Mouse (Mus musculus) layer of hippocampus, adult 2 months (tissue): Measurements from ENCODE around the gene Slc6a6. TPM values are rescaled to one million over a fixed set of nuclear protein-coding genes. Genes with fewer than 3 reads are reported as not detected.

Experiments used
- DNase-seq, 2 experiments: peaks; one replicate each; pipeline ENCODE4 v3.0.0; 2022; ENCODE audit warnings: low spot score in 2 of 2
- H3K27ac ChIP-seq: fragments of 200-600 bp; 2 replicates; pipeline ENCODE4 v1.8.1; 2022
- H3K4me3 ChIP-seq: fragments of 200-600 bp; 2 replicates; pipeline ENCODE4 v1.8.1; 2022; ENCODE audit warnings: mild to moderate bottlenecking
- CTCF ChIP-seq: fragments of 200-600 bp; conservative IDR thresholded peaks from 2 replicates; pipeline ENCODE4 v1.8.1; 2022; ENCODE audit warnings: antibody characterized with exemption, mild to moderate bottlenecking, moderate library complexity
- total RNA-seq, 2 experiments: library from RNA; stranded (reverse); gene quantifications; 2 replicates each; pipeline ENCODE4 v1.2.3; 2021

Slc6a6 gene
- total RNA-seq, 2 experiments from 2014 or later = 136 to 138 TPM

- H3K4me3 ChIP-seq = no peak overlapping the region
- DNase-seq = no peak
- no peak for TF ChIP-seq CTCF
- H3K27ac ChIP-seq = no peak overlapping the region
Measured at GRCm38 (mm10) chr6:91746776-91747175, 62.9 kb downstream of the Slc6a6 start.

GRCm38 (mm10) chr6:91750976-91751375 is 67.1 kb downstream of the Slc6a6 start:
- DNase-seq = no peak
- H3K27ac ChIP-seq = peak overlapping the region; percentile 23; the same call in 1 of the 2 replicates
- no peak overlapping the region for H3K4me3 ChIP-seq
- TF ChIP-seq CTCF = peak; percentile 75

GRCm38 (mm10) chr6:91752884-91753283 is 69.0 kb downstream of the Slc6a6 start:
- DNase-seq = no peak
- no peak for TF ChIP-seq CTCF
- no peak overlapping the region for H3K4me3 ChIP-seq
- H3K27ac ChIP-seq = peak overlapping the region; percentile 76

- peak overlapping the region; percentile 76 for H3K27ac ChIP-seq
- peak; percentile 48 to 61 for DNase-seq
- no peak for TF ChIP-seq CTCF
Measured at GRCm38 (mm10) chr6:91754098-91754497, 70.2 kb downstream of the Slc6a6 start.

GRCm38 (mm10) chr6:91754845-91755244 is 71.0 kb downstream of the Slc6a6 start:
- TF ChIP-seq CTCF = no peak
- H3K27ac ChIP-seq = peak overlapping the region; percentile 76; the same call in 1 of the 2 replicates
- DNase-seq = no peak

More at GRCm38 (mm10) chr6:91754098-91754497, 70.2 kb downstream of the Slc6a6 start:
- H3K4me3 ChIP-seq = no peak overlapping the region

GRCm38 (mm10) chr6:91762051-91762742 is 78.3 kb downstream of the Slc6a6 start:
- TF ChIP-seq CTCF = peak; percentile 65
- H3K4me3 ChIP-seq = no peak overlapping the region
- no peak for DNase-seq

More at GRCm38 (mm10) chr6:91754845-91755244, 71.0 kb downstream of the Slc6a6 start:
- no peak overlapping the region for H3K4me3 ChIP-seq

GRCm38 (mm10) chr6:91767550-91767949 is 83.7 kb downstream of the Slc6a6 start:
- TF ChIP-seq CTCF = no peak
- no peak for DNase-seq
- H3K4me3 ChIP-seq = no peak overlapping the region
- H3K27ac ChIP-seq = no peak overlapping the region

More at GRCm38 (mm10) chr6:91762051-91762742, 78.3 kb downstream of the Slc6a6 start:
- no peak overlapping the region for H3K27ac ChIP-seq

GRCm38 (mm10) chr6:91773951-91774350 is 90.1 kb downstream of the Slc6a6 start:
- no peak for DNase-seq
- TF ChIP-seq CTCF = no peak
- H3K4me3 ChIP-seq = no peak overlapping the region
- no peak overlapping the region for H3K27ac ChIP-seq

- Histone ChIP-seq H3K27ac (no peak overlapping the region), H3K4me3 (no peak overlapping the region)
- DNase-seq = peak; percentile 39 to 69
- TF ChIP-seq CTCF = peak; percentile 100
Measured at GRCm38 (mm10) chr6:91776543-91776942, 92.7 kb downstream of the Slc6a6 start.

GRCm38 (mm10) chr6:91779206-91779605 is 95.4 kb downstream of the Slc6a6 start:
- TF ChIP-seq CTCF = no peak
- no peak for DNase-seq
- Histone ChIP-seq H3K27ac (no peak overlapping the region), H3K4me3 (no peak overlapping the region)

GRCm38 (mm10) chr6:91785018-91785417 is 101.2 kb downstream of the Slc6a6 start:
- H3K27ac ChIP-seq = no peak overlapping the region
- DNase-seq = no peak
- no peak for TF ChIP-seq CTCF
- H3K4me3 ChIP-seq = no peak overlapping the region

GRCm38 (mm10) chr6:91788311-91788798 is 104.5 kb downstream of the Slc6a6 start:
- no peak overlapping the region for H3K4me3 ChIP-seq
- no peak overlapping the region for H3K27ac ChIP-seq
- TF ChIP-seq CTCF = no peak
- DNase-seq = no peak

GRCm38 (mm10) chr6:91795640-91796039 is 111.8 kb downstream of the Slc6a6 start:
- TF ChIP-seq CTCF = no peak
- no peak for DNase-seq
- Histone ChIP-seq H3K4me3 (no peak overlapping the region), H3K27ac (no peak overlapping the region)

- Histone ChIP-seq H3K4me3 (no peak overlapping the region), H3K27ac (no peak overlapping the region)
- DNase-seq = peak in 1 of 2 experiments; percentile 26
- no peak for TF ChIP-seq CTCF
Measured at GRCm38 (mm10) chr6:91796064-91796463, 112.2 kb downstream of the Slc6a6 start.
